Mouse (Mus musculus) G1E (cell line): Measurements from ENCODE around the gene Kcnk6. TPM values are rescaled to one million over a fixed set of nuclear protein-coding genes. Genes with fewer than 3 reads are reported as not detected.
A peak's percentile ranks its signal among the peaks of the same experiment; 100 is the strongest.

Source experiments
- ATAC-seq: 2 replicates; pipeline ENCODE4 v1.8.0; 2016; ENCODE audit warnings: mild to moderate bottlenecking; ENCODE audit not compliant: insufficient number of reproducible peaks, poor library complexity, low FRiP score, severe bottlenecking; ENCODE audit errors: extremely low read depth
- DNase-seq: peaks from one replicate; pipeline ENCODE4 v3.0.0; 2012; ENCODE audit warnings: low spot score
- H3K27me3 ChIP-seq: 2 replicates; pipeline ENCODE4 v1.6.1; 2012; ENCODE audit warnings: mild to moderate bottlenecking, low read length, inconsistent platforms; ENCODE audit not compliant: insufficient read depth
- H3K36me3 ChIP-seq: replicated peaks from 2 replicates; pipeline ENCODE3; 2012; ENCODE audit warnings: mild to moderate bottlenecking, inconsistent platforms
- H3K4me1 ChIP-seq: 2 replicates; pipeline ENCODE4 v1.6.1; 2012; ENCODE audit warnings: low read depth, low read length, inconsistent platforms, mixed read lengths; ENCODE audit not compliant: insufficient read depth
- H3K4me3 ChIP-seq: 2 replicates; pipeline ENCODE4 v1.5.1; 2012; ENCODE audit warnings: low read depth, mild to moderate bottlenecking, inconsistent platforms, low read length, moderate library complexity, mixed read lengths
- H3K9me3 ChIP-seq: replicated peaks from 2 replicates; pipeline ENCODE4 v1.6.1; 2012; ENCODE audit warnings: inconsistent platforms
- CTCF ChIP-seq: IDR thresholded peaks from 2 replicates; pipeline ENCODE4 v1.5.1; 2012; ENCODE audit warnings: low read depth, low read length, inconsistent platforms, mixed read lengths
- GATA1 ChIP-seq: IDR thresholded peaks from 2 replicates; pipeline ENCODE4 v1.6.1; 2012; ENCODE audit warnings: borderline replicate concordance, low read length, inconsistent platforms, mixed read lengths
- GATA2 ChIP-seq: IDR thresholded peaks from 2 replicates; pipeline ENCODE4 v1.6.1; 2012; ENCODE audit warnings: low read depth, low read length, inconsistent platforms, borderline replicate concordance
- POLR2AphosphoS5 ChIP-seq: IDR thresholded peaks from 2 replicates; pipeline ENCODE4 v1.6.1; 2012; ENCODE audit warnings: low read depth, low read length, inconsistent platforms; ENCODE audit not compliant: insufficient replicate concordance
- TAL1 ChIP-seq: conservative IDR thresholded peaks from 2 replicates; pipeline ENCODE4 v1.6.1; 2012; ENCODE audit warnings: low read depth, low read length, inconsistent platforms, mixed read lengths
- polyA plus RNA-seq: library from polyadenylated mRNA; stranded (reverse); fragments of >175 nt; gene quantifications from 2 replicates; pipeline ENCODE4 v1.2.3, GENCODE M21; 2012
- total RNA-seq, 2 experiments: library from RNA; stranded (forward) in 1 of 2; stranded (reverse) in 1 of 2; fragments of 200-1000 nt in 1 of 2; fragments of >200 nt in 1 of 2; fragmentation: Nextera tagmentation in 1 of 2; gene quantifications; 2 replicates each; pipeline ENCODE4 v1.2.3; 2014 to 2017

Kcnk6 gene
- not detected in 2 replicates for total RNA-seq (2014; fragmentation: Nextera tagmentation)
- 0.12 TPM in 1 of 2 replicates, not detected in the other for total RNA-seq (2017)
- not detected in 2 replicates for polyA plus RNA-seq

DNA sequence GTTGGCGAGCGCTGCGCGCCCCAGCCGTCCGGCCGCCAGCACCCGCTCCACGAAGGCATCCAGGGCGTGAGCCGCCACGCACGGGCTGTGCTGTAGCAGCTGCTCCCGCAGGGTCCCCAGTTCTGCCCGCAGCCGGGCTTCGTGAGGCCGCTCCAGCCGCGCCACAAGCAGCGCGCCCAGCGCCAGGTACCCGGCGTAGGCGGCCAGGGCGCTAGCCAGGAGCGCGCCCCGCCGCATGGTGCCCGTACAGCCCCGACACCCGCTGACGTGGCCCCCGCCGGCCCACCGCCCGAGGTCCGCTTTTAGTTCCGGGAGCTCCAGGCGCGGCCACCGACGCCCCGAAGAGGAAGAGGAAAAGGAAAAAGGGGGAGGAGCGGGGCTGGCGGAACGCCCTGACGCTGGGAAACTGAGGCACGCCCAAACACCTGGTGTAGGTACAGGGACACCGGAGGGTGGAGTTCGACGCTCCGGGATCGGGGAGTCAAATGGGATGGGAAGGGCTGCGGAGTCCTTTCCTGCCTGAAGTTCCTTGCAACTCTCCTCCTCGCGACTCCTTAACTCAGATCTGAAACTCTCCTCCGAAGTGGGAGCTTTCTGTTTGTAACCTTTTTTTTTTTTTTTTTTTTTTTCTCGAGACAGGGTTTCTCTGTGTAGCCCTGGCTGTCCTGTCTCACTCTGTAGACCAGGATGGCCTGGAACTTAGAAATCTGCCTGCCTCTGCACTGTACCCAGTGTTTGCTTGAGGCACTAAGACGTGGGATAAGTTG, at the start of gene Kcnk6:
Gene Kcnk6 (minus strand): TSS at position 269 of the 767 bp plus-strand sequence.
- Histone ChIP-seq H3K4me1 (peaks cover 7% of the 10 kb centered on the region; the same call in 1 of the 2 replicates), H3K36me3 (no peaks in the 10 kb centered on the region), H3K9me3 (0 out of 2 replicates have a peak, but pooled peaks cover 5% of the 10 kb centered on the region), H3K4me3 (no peak within 1 kb of the TSS), H3K27me3 (peaks cover 48% of the 10 kb centered on the region)
- no peak for DNase-seq
- TF ChIP-seq CTCF (no peak), TAL1 (no peak), GATA1 (no peak), POLR2AphosphoS5 (no peak), GATA2 (no peak)
- ATAC-seq = no peak

- peaks cover 29% of the 10 kb centered on the region for H3K36me3 ChIP-seq
- no peak for TF ChIP-seq CTCF
- no peak for TF ChIP-seq TAL1
- TF ChIP-seq GATA2 = no peak
- TF ChIP-seq GATA1 = no peak
- no peak for TF ChIP-seq POLR2AphosphoS5
- H3K27me3 ChIP-seq = peaks cover 8% of the 10 kb centered on the region
- peaks cover 32% of the 10 kb centered on the region for H3K4me1 ChIP-seq
- peak; percentile 77 for DNase-seq
- no peaks in the 10 kb centered on the region for H3K9me3 ChIP-seq
- ATAC-seq = peak; percentile 45
- peak within 1 kb of the TSS; percentile 79 for H3K4me3 ChIP-seq
These were observed 49.1 kb upstream of the Kcnk6 start, which contains the start of gene Spint2 for GRCm38 (mm10) chr7:29281201-29282073. Spint2 (minus strand) TSS chr7:29281912.

DNA sequence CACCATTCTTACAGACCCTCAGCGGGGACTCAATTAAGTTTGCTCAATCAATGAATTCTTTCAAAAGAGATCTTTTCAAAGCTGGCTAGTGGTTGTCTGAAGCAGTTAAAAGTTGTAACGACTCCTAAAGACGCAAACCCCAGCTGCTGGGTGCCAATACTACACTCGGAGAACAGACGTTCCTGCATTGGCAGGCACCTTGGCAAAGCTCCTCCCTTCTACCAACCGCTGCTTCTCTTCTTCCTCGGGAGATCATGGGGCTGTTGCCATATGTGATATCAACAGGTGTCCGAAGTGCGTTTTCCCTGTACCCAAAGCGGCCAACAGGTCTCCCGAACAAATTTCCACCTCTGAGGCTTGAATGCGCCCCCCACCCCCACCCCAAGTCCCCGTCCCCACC, 48.5 kb upstream of the Kcnk6 start:
- peaks cover 8% of the 10 kb centered on the region for H3K27me3 ChIP-seq
- TF ChIP-seq CTCF = no peak
- TF ChIP-seq GATA2 = no peak
- no peak for TF ChIP-seq GATA1
- no peak for TF ChIP-seq TAL1
- TF ChIP-seq POLR2AphosphoS5 = no peak
- peak overlapping the region; percentile 79 for H3K4me3 ChIP-seq
- DNase-seq (peak; percentile 56), ATAC-seq (no peak)
- H3K36me3 ChIP-seq = peaks cover 34% of the 10 kb centered on the region
- peaks cover 34% of the 10 kb centered on the region for H3K4me1 ChIP-seq
- H3K9me3 ChIP-seq = no peaks in the 10 kb centered on the region

DNA sequence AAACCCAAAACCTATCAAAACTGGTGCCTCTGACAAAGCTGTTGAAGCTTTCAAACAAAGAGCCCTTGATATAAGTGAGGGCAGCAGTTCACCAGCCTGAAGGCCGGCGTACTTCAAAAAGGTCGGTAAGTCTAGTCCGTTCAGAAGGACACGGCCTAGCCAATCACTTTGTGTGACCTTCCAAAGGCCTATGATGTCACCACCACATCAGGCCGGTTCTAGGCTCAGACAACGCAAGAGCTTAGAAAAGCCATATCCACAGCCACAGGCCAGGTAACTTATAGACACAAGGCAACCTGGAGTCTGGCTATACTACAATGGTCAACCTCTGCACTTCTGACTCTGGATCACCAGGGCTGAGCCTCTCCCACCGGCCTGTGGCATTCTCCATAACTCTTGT, 47.6 kb upstream of the Kcnk6 start:
- Histone ChIP-seq H3K4me1 (peaks cover 34% of the 10 kb centered on the region), H3K27me3 (peaks cover 3% of the 10 kb centered on the region), H3K9me3 (no peaks in the 10 kb centered on the region), H3K4me3 (no peak overlapping the region; the same call in 1 of the 2 replicates), H3K36me3 (peaks cover 39% of the 10 kb centered on the region)
- no peak for ATAC-seq
- no peak for DNase-seq
- TF ChIP-seq CTCF = no peak
- no peak for TF ChIP-seq TAL1
- no peak for TF ChIP-seq POLR2AphosphoS5
- no peak for TF ChIP-seq GATA1
- TF ChIP-seq GATA2 = no peak

- Histone ChIP-seq H3K9me3 (no peaks in the 10 kb centered on the region), H3K36me3 (peaks cover 46% of the 10 kb centered on the region), H3K27me3 (no peaks in the 10 kb centered on the region), H3K4me1 (peaks cover 34% of the 10 kb centered on the region), H3K4me3 (no peak overlapping the region)
- TF ChIP-seq GATA1 = no peak
- no peak for TF ChIP-seq GATA2
- no peak for TF ChIP-seq TAL1
- TF ChIP-seq POLR2AphosphoS5 = no peak
- TF ChIP-seq CTCF = no peak
- DNase-seq (no peak), ATAC-seq (no peak)
These were observed 46.9 kb upstream of the Kcnk6 start for GRCm38 (mm10) chr7:29279261-29279660.

DNA sequence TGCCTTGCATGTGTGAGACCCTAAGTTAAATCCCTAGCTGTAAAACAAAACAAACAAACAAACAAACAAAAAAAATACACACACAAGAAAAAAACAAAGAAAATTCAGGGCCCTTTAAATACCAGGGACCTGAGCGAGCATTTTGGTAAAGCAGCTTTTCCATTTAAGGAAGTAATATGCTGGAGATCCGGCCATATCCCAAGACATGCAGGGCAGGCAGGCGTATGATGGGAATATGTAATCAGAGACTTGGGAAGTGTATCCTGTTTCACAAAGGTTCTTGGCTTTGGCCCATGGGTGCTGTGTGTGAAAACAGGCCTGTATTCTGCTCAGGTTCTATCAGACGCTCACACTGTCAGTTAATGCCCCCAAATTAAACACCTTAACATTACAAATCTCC, 45.2 kb upstream of the Kcnk6 start:
- DNase-seq = no peak
- TF ChIP-seq GATA2 (no peak), GATA1 (no peak), POLR2AphosphoS5 (no peak), TAL1 (no peak)
- Histone ChIP-seq H3K4me1 (peaks cover 34% of the 10 kb centered on the region), H3K9me3 (no peaks in the 10 kb centered on the region), H3K36me3 (peaks cover 58% of the 10 kb centered on the region), H3K4me3 (no peak overlapping the region), H3K27me3 (no peaks in the 10 kb centered on the region)
- ATAC-seq = no peak
